Mouse (Mus musculus) kidney, adult 18-20 months (tissue): Measurements from ENCODE around the gene Ifnar2.
"Not testable (repeated sequence)": the region's sequence is repeated elsewhere in the genome, so short reads cannot be mapped to it uniquely, and the experiment has no call there.

ENCODE experiments used
- DNase-seq: peaks from one replicate; pipeline ENCODE4 v3.0.0; 2021

The Ifnar2 gene

GRCm38 (mm10) chr16:91432720-91433328 lies 60.2 kb downstream of the Ifnar2 start:
- no peak for DNase-seq

DNA sequence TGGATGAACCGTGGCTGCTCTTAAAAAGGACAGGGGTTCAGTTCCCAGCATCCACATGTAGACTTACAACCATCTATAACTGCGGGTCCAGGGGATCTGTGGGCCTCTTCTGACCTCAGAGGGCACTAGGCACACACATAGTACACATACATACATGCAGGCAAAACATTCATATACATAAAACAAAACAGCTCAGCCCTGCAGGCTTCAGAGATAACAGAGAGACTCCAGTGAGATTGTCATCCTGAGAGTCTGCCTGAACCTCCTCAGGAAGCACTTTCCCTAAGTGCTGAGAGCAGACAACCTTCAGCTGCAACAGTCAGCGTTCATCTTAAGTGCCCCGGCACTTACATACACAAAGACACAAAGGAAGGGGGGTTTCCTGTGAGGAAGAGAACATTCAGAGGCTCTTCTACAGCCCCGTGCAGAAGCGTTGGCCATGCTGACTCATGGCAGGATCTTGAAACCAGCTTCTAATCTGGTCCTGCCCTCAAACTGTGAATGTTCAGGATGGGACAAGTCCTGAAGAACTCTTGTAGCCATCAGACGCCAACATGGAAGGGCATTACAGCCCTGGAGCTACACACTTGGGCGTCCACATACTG lies 60.8 kb downstream of the Ifnar2 start:
- DNase-seq: no peak

GRCm38 (mm10) chr16:91434119-91434518 lies 61.5 kb downstream of the Ifnar2 start:
- no peak for DNase-seq

- no peak for DNase-seq
Observed at GRCm38 (mm10) chr16:91438081-91438480, 65.5 kb downstream of the Ifnar2 start.

DNA sequence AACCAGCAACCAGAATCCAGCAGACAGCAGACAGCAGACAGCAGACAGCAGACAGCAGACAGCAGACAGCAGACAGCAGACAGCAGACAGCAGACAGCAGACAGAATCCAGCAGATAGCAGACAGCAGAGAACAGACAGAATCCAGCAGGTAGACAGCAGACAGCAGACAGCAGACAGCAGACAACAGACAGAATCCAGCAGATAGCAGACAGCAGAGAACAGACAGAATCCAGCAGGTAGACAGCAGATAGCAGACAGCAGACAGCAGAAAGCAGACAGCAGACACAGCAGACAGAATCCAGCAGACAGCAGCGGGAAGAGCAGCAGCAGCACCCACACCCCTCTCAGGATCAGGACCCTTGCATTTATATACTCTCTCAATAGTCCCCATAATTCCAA lies 66.0 kb downstream of the Ifnar2 start:
- DNase-seq: not testable (repeated sequence)

DNA sequence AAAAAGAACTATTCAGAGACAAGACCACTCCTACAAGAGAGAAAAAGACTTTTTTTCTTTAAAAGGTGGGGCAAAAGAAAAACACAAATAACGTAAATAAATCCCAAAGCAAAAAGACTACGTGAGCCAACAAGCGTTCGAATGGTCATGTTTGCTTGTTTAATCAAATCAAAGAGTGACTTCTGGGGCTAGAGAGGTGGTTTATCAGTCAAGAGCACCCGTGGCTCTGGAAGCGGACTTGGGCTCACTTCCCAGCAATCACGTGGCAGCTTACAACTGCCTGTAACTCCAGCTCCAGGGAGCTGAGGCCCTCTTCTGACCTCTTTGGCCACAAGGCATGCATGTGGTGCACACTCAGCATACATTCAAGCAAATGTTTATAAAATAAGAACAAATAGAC lies 68.8 kb downstream of the Ifnar2 start:
- DNase-seq: peak; percentile 78

DNA sequence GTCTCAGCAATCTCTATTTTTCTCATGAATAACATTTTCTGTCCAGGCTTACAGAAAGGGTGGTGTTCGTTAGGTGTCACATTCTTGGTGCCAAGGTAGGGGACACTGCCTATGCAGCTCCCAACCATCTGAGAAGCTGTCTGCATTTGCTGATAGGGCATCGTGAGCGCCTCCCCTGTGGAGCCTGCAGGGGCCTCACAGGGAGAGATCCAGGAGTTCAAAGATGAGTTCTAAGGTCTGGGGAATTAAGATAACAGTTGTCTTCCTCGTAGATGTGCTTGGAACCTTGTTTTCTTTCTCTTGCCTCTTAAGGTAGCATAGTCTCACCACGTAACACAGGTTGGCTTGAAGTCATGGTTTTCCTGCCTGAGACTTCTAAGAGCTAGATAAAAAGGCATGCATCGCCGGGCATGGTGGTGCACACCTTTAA lies 69.2 kb downstream of the Ifnar2 start:
- no peak for DNase-seq

- no peak for DNase-seq
Observed at GRCm38 (mm10) chr16:91442446-91442845, 69.9 kb downstream of the Ifnar2 start.

DNA sequence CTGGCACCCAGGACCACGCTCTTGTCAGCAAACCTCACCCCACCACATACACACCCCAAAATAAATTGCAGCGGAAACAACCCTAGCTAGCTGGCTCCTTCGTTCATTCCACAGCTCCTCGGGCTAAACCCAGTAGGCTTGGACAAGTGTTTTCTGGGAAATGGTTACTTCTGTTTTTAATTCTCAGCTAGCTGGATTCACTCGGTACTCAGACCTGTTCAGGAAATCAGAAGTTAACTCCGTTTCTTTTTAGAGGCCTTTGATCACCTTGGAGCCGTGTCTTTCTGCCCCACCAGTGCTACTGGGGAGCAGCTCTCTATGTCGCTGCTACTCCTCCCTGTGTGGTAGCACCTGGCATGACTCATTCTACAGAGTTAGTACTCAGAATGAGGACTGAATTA lies 70.6 kb downstream of the Ifnar2 start:
- DNase-seq: no peak

GRCm38 (mm10) chr16:91444847-91445246 lies 72.3 kb downstream of the Ifnar2 start:
- no peak for DNase-seq

- no peak for DNase-seq
Observed at GRCm38 (mm10) chr16:91445566-91445965, 73.0 kb downstream of the Ifnar2 start.

DNA sequence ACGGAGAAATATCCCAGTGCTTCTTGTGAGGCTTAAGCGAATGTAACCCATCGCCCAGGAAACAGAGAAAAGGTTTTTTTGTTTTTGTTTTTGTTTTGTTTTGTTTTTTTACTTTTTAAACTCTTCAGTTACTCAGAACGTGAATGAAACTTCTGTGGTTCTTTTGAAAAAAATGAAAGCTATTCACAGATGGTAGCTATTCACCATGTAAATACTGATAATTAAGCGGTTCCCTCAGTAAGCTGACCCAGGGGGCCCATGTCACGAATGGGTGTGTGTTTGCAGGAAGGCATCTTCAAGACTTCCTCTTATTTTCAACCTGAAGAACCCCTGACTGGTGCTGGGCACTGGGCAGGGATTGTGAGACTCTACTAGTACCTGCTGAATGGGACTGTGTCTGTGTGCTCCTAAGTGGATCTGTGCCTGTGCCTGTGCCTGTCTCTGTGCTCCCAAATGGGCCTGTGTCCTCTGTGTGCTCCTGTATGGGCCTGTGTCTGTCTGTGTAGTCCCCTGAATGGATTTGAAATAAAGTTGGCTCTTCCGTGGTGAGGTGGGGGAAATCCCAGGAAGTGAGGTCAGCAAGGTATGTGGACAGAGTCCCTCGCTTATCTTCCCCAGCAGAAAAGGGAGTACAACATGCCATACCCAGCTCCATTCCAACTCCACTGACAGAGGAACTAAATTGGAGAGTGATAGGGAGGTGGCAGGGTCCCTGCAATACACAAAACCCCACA lies 74.4 kb downstream of the Ifnar2 start:
- no peak for DNase-seq

GRCm38 (mm10) chr16:91447512-91447900 lies 74.9 kb downstream of the Ifnar2 start:
- peak; percentile 55 for DNase-seq

GRCm38 (mm10) chr16:91448088-91448487 lies 75.5 kb downstream of the Ifnar2 start:
- no peak for DNase-seq

DNA sequence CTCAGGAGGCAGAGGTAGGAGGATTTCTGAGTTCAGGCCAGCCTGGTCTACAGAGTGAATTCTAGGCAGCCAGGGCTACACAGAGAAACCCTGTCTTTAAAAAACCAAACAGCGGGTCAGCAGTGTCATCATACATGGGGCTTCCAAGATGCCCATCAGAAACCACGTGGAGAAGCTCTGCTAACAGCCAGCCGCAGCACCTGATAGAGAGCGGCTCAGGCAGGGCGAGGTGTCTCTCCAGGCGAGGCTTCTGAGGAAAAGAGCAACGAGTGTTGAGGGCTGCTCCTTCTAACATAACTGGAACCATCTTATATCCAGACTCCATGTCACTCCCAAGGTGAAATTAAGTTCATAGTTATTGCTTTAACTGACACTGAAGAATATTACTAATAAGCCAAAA lies 76.3 kb downstream of the Ifnar2 start:
- no peak for DNase-seq

GRCm38 (mm10) chr16:91450137-91451064 lies 77.8 kb downstream of the Ifnar2 start:
- DNase-seq: no peak

GRCm38 (mm10) chr16:91451949-91452348 lies 79.4 kb downstream of the Ifnar2 start:
- no peak for DNase-seq

DNA sequence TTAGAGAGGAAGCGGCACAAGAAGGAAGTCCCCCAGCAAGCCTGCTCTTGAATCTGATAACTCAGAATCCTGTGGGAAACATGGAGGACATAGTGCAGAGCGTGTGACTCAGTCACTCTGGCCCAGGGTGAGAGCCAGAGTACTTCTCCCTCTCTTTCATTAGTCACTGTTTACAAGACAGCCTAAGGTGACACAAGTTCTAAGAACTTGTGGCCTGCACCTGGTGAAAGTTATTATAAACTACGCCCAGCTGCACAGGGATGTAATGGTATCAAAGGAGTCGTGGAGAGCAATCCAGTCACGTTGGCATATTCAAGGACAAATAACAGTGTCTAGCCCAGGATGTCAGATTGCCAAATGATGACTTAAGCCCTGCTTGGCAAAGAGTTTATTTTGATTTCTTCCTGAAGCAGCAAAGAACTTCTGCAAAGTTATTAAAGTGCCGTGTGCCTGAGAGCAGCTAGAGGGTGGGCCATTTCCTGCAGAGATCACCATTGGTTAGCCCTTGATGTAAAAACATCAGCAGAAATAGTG lies 79.8 kb downstream of the Ifnar2 start:
- DNase-seq: no peak
